Mouse (Mus musculus): ENCODE data around the gene Ccdc57. TPM values are rescaled to one million over a fixed set of nuclear protein-coding genes. Genes with fewer than 3 reads are reported as not detected.

Gene Ccdc57
- polyA plus RNA-seq, 1 experiment from 2014 or later: 4.7 TPM

- Histone ChIP-seq H3K27ac (ENCODE audit: low read depth, low read length) (no peak overlapping the region), H3K9ac (ENCODE audit: low read depth, low read length) (no peak overlapping the region), H3K4me3 (ENCODE audit: low read depth, low read length) (no peak overlapping the region), H3K36me3 (ENCODE audit: control insufficient read depth, insufficient read depth, low read length) (peaks cover 4% of the 10 kb centered on the region; the same call in 1 of the 2 replicates), H3K4me1 (replicated peaks; ENCODE audit: control insufficient read depth, insufficient read depth, low read length) (no peaks in the 10 kb centered on the region), H3K4me2 (replicated peaks; ENCODE audit: low read depth, low read length) (no peak overlapping the region), H3K9me3 (ENCODE audit: control insufficient read depth, low read length) (no peaks in the 10 kb centered on the region), H3K27me3 (ENCODE audit: control insufficient read depth, insufficient read depth, low read length) (no peaks in the 10 kb centered on the region)
- 92% methylated on average over 4 of the region's 4 CpGs for WGBS
- ATAC-seq (ENCODE audit: low FRiP score) (no peak), DNase-seq (ENCODE audit: low spot score) (no peak)
These were observed 1.2 kb downstream of the Ccdc57 start for GRCm38 (mm10) chr11:120931479-120931878.

GRCm38 (mm10) chr11:120928468-120928867, 4.2 kb downstream of the Ccdc57 start:
- no peak for ATAC-seq (ENCODE audit: low FRiP score)

GRCm38 (mm10) chr11:120922528-120922927, 10.1 kb downstream of the Ccdc57 start:
- no peak for ATAC-seq (ENCODE audit: low FRiP score)
- H3K36me3 ChIP-seq (ENCODE audit: control insufficient read depth, insufficient read depth, low read length): no peaks in the 10 kb centered on the region
- WGBS: 90% methylated on average over 3 of the region's 3 CpGs
- H3K9ac ChIP-seq (ENCODE audit: low read depth, low read length): no peak overlapping the region
- no peak overlapping the region for H3K27ac ChIP-seq (ENCODE audit: low read depth, low read length)
- no peaks in the 10 kb centered on the region for H3K4me1 ChIP-seq (replicated peaks; ENCODE audit: control insufficient read depth, insufficient read depth, low read length)
- no peak for DNase-seq (ENCODE audit: low spot score)
- no peak overlapping the region for H3K4me2 ChIP-seq (replicated peaks; ENCODE audit: low read depth, low read length)
- H3K4me3 ChIP-seq (ENCODE audit: low read depth, low read length): no peak overlapping the region
- no peaks in the 10 kb centered on the region for H3K27me3 ChIP-seq (ENCODE audit: control insufficient read depth, insufficient read depth, low read length)
- H3K9me3 ChIP-seq (ENCODE audit: control insufficient read depth, low read length): no peaks in the 10 kb centered on the region

More at GRCm38 (mm10) chr11:120928468-120928867, 4.2 kb downstream of the Ccdc57 start:
- H3K9me3 ChIP-seq (ENCODE audit: control insufficient read depth, low read length): no peaks in the 10 kb centered on the region
- H3K4me1 ChIP-seq (replicated peaks; ENCODE audit: control insufficient read depth, insufficient read depth, low read length): no peaks in the 10 kb centered on the region
- peaks cover 4% of the 10 kb centered on the region; the same call in 1 of the 2 replicates for H3K36me3 ChIP-seq (ENCODE audit: control insufficient read depth, insufficient read depth, low read length)
- H3K9ac ChIP-seq (ENCODE audit: low read depth, low read length): no peak overlapping the region
- no peak overlapping the region for H3K4me2 ChIP-seq (replicated peaks; ENCODE audit: low read depth, low read length)
- no peak overlapping the region for H3K27ac ChIP-seq (ENCODE audit: low read depth, low read length)
- no peaks in the 10 kb centered on the region for H3K27me3 ChIP-seq (ENCODE audit: control insufficient read depth, insufficient read depth, low read length)
- WGBS: 86% methylated on average over 4 of the region's 4 CpGs
- DNase-seq (ENCODE audit: low spot score): no peak
- no peak overlapping the region for H3K4me3 ChIP-seq (ENCODE audit: low read depth, low read length)

- no peaks in the 10 kb centered on the region for H3K36me3 ChIP-seq (ENCODE audit: control insufficient read depth, insufficient read depth, low read length)
- no peaks in the 10 kb centered on the region for H3K9me3 ChIP-seq (ENCODE audit: control insufficient read depth, low read length)
These were observed 14.9 kb downstream of the Ccdc57 start for GRCm38 (mm10) chr11:120917756-120918155.

GRCm38 (mm10) chr11:120916477-120916876, 16.2 kb downstream of the Ccdc57 start:
- Histone ChIP-seq H3K9ac (ENCODE audit: low read depth, low read length) (no peak overlapping the region), H3K4me3 (ENCODE audit: low read depth, low read length) (no peak overlapping the region), H3K36me3 (ENCODE audit: control insufficient read depth, insufficient read depth, low read length) (no peaks in the 10 kb centered on the region), H3K4me2 (replicated peaks; ENCODE audit: low read depth, low read length) (no peak overlapping the region), H3K9me3 (ENCODE audit: control insufficient read depth, low read length) (no peaks in the 10 kb centered on the region), H3K27ac (ENCODE audit: low read depth, low read length) (no peak overlapping the region), H3K4me1 (replicated peaks; ENCODE audit: control insufficient read depth, insufficient read depth, low read length) (no peaks in the 10 kb centered on the region), H3K27me3 (ENCODE audit: control insufficient read depth, insufficient read depth, low read length) (no peaks in the 10 kb centered on the region)
- WGBS: 79% methylated on average over 3 of the region's 3 CpGs
- DNase-seq (ENCODE audit: low spot score) (peak; percentile 9), ATAC-seq (ENCODE audit: low FRiP score) (no peak)

More at GRCm38 (mm10) chr11:120917756-120918155, 14.9 kb downstream of the Ccdc57 start:
- no peak overlapping the region for H3K27ac ChIP-seq (ENCODE audit: low read depth, low read length)
- H3K4me3 ChIP-seq (ENCODE audit: low read depth, low read length): no peak overlapping the region
- no peak overlapping the region for H3K9ac ChIP-seq (ENCODE audit: low read depth, low read length)
- DNase-seq (ENCODE audit: low spot score) (no peak), ATAC-seq (ENCODE audit: low FRiP score) (no peak)
- 94% methylated on average over 5 of the region's 5 CpGs for WGBS
- no peaks in the 10 kb centered on the region for H3K27me3 ChIP-seq (ENCODE audit: control insufficient read depth, insufficient read depth, low read length)
- no peaks in the 10 kb centered on the region for H3K4me1 ChIP-seq (replicated peaks; ENCODE audit: control insufficient read depth, insufficient read depth, low read length)
- no peak overlapping the region for H3K4me2 ChIP-seq (replicated peaks; ENCODE audit: low read depth, low read length)

- Histone ChIP-seq H3K4me2 (replicated peaks; ENCODE audit: low read depth, low read length) (no peak overlapping the region), H3K9me3 (ENCODE audit: control insufficient read depth, low read length) (no peaks in the 10 kb centered on the region), H3K36me3 (ENCODE audit: control insufficient read depth, insufficient read depth, low read length) (no peaks in the 10 kb centered on the region), H3K27me3 (ENCODE audit: control insufficient read depth, insufficient read depth, low read length) (no peaks in the 10 kb centered on the region), H3K27ac (ENCODE audit: low read depth, low read length) (no peak overlapping the region), H3K4me3 (ENCODE audit: low read depth, low read length) (no peak overlapping the region), H3K9ac (ENCODE audit: low read depth, low read length) (no peak overlapping the region), H3K4me1 (replicated peaks; ENCODE audit: control insufficient read depth, insufficient read depth, low read length) (no peaks in the 10 kb centered on the region)
- WGBS: 96% methylated on average over 4 of the region's 4 CpGs
- no peak for DNase-seq (ENCODE audit: low spot score)
- no peak for ATAC-seq (ENCODE audit: low FRiP score)
These were observed 18.9 kb downstream of the Ccdc57 start for GRCm38 (mm10) chr11:120913796-120914195.

GRCm38 (mm10) chr11:120905430-120905873, 27.2 kb downstream of the Ccdc57 start:
- Histone ChIP-seq H3K4me3 (ENCODE audit: low read depth, low read length) (no peak overlapping the region), H3K27ac (ENCODE audit: low read depth, low read length) (no peak overlapping the region), H3K9ac (ENCODE audit: low read depth, low read length) (no peak overlapping the region), H3K9me3 (ENCODE audit: control insufficient read depth, low read length) (no peaks in the 10 kb centered on the region), H3K4me2 (replicated peaks; ENCODE audit: low read depth, low read length) (no peak overlapping the region), H3K27me3 (ENCODE audit: control insufficient read depth, insufficient read depth, low read length) (no peaks in the 10 kb centered on the region), H3K36me3 (ENCODE audit: control insufficient read depth, insufficient read depth, low read length) (no peaks in the 10 kb centered on the region), H3K4me1 (replicated peaks; ENCODE audit: control insufficient read depth, insufficient read depth, low read length) (no peaks in the 10 kb centered on the region)
- peak; percentile 57; the same call in 1 of the 2 replicates for ATAC-seq (ENCODE audit: low FRiP score)
- peak; percentile 79 for DNase-seq (ENCODE audit: low spot score)
- whole genome bisulfite sequencing: 22% methylated on average over 1 of the region's 1 CpGs

GRCm38 (mm10) chr11:120904561-120904960, 28.1 kb downstream of the Ccdc57 start:
- Histone ChIP-seq H3K9me3 (ENCODE audit: control insufficient read depth, low read length) (no peaks in the 10 kb centered on the region), H3K36me3 (ENCODE audit: control insufficient read depth, insufficient read depth, low read length) (no peaks in the 10 kb centered on the region), H3K4me2 (replicated peaks; ENCODE audit: low read depth, low read length) (no peak overlapping the region), H3K27me3 (ENCODE audit: control insufficient read depth, insufficient read depth, low read length) (no peaks in the 10 kb centered on the region), H3K4me3 (ENCODE audit: low read depth, low read length) (no peak overlapping the region), H3K27ac (ENCODE audit: low read depth, low read length) (no peak overlapping the region), H3K9ac (ENCODE audit: low read depth, low read length) (no peak overlapping the region), H3K4me1 (replicated peaks; ENCODE audit: control insufficient read depth, insufficient read depth, low read length) (no peaks in the 10 kb centered on the region)
- ATAC-seq (ENCODE audit: low FRiP score) (no peak), DNase-seq (ENCODE audit: low spot score) (no peak)
- WGBS: 95% methylated on average over 3 of the region's 3 CpGs

- Histone ChIP-seq H3K27me3 (ENCODE audit: control insufficient read depth, insufficient read depth, low read length) (no peaks in the 10 kb centered on the region), H3K4me3 (ENCODE audit: low read depth, low read length) (no peak overlapping the region), H3K4me1 (replicated peaks; ENCODE audit: control insufficient read depth, insufficient read depth, low read length) (no peaks in the 10 kb centered on the region), H3K4me2 (replicated peaks; ENCODE audit: low read depth, low read length) (no peak overlapping the region), H3K9ac (ENCODE audit: low read depth, low read length) (no peak overlapping the region), H3K27ac (ENCODE audit: low read depth, low read length) (no peak overlapping the region), H3K36me3 (ENCODE audit: control insufficient read depth, insufficient read depth, low read length) (no peaks in the 10 kb centered on the region), H3K9me3 (ENCODE audit: control insufficient read depth, low read length) (no peaks in the 10 kb centered on the region)
- ATAC-seq (ENCODE audit: low FRiP score) (no peak), DNase-seq (ENCODE audit: low spot score) (no peak)
- WGBS: 85% methylated on average over 24 of the region's 24 CpGs
These were observed 29.4 kb downstream of the Ccdc57 start for GRCm38 (mm10) chr11:120903159-120903850.
